Mouse (Mus musculus): Measurements from ENCODE around the gene Rnd1. TPM values are rescaled to one million over a fixed set of nuclear protein-coding genes. Genes with fewer than 3 reads are reported as not detected.

The Rnd1 gene
- total and polyA plus RNA-seq, 2 experiments from 2014 or later, result 1.1 to 7.1 TPM

- no peak overlapping the region for H3K4me2 ChIP-seq (ENCODE audit: low read depth, low read length)
- H3K9ac ChIP-seq (replicated peaks; ENCODE audit: low read depth, low read length), result no peak overlapping the region
- ATAC-seq (ENCODE audit: insufficient read depth, low read depth) (no peak), DNase-seq (ENCODE audit: low spot score) (no peak)
- no peaks in the 10 kb centered on the region for H3K36me3 ChIP-seq (replicated peaks; ENCODE audit: control insufficient read depth, insufficient read depth, low read length)
- H3K9me3 ChIP-seq (replicated peaks; ENCODE audit: control insufficient read depth, low read length), result no peaks in the 10 kb centered on the region
- TF ChIP-seq EP300 (IDR thresholded peaks at IDR 0.05; ENCODE audit: low read depth), result no peak
- no peak for TF ChIP-seq CTCF (IDR thresholded peaks at IDR 0.05; ENCODE audit: low read depth)
- peaks cover 2% of the 10 kb centered on the region; the same call in 1 of the 2 replicates for H3K4me1 ChIP-seq (ENCODE audit: control insufficient read depth, insufficient read depth)
- no peak overlapping the region for H3K4me3 ChIP-seq (ENCODE audit: low read depth, low read length)
- WGBS, result 77% methylated on average over 8 of the region's 8 CpGs
- no peaks in the 10 kb centered on the region for H3K27me3 ChIP-seq (ENCODE audit: control insufficient read depth, insufficient read depth, low read length)
- H3K27ac ChIP-seq (ENCODE audit: low read depth), result no peak overlapping the region
These were observed 44.9 kb upstream of the Rnd1 start for GRCm38 (mm10) chr15:98722191-98722590.

GRCm38 (mm10) chr15:98717301-98717700 is 40.0 kb upstream of the Rnd1 start:
- H3K27me3 ChIP-seq (ENCODE audit: control insufficient read depth, insufficient read depth, low read length), result no peaks in the 10 kb centered on the region
- H3K27ac ChIP-seq (ENCODE audit: low read depth), result no peak overlapping the region
- ATAC-seq (ENCODE audit: insufficient read depth, low read depth) (no peak), DNase-seq (ENCODE audit: low spot score) (no peak)
- no peak overlapping the region for H3K9ac ChIP-seq (replicated peaks; ENCODE audit: low read depth, low read length)
- H3K4me1 ChIP-seq (ENCODE audit: control insufficient read depth, insufficient read depth), result peaks cover 9% of the 10 kb centered on the region
- H3K4me2 ChIP-seq (ENCODE audit: low read depth, low read length), result no peak overlapping the region
- H3K36me3 ChIP-seq (replicated peaks; ENCODE audit: control insufficient read depth, insufficient read depth, low read length), result no peaks in the 10 kb centered on the region
- WGBS, result 58% methylated on average over 16 of the region's 16 CpGs
- TF ChIP-seq EP300 (IDR thresholded peaks at IDR 0.05; ENCODE audit: low read depth) (no peak), CTCF (IDR thresholded peaks at IDR 0.05; ENCODE audit: low read depth) (no peak)
- no peak overlapping the region for H3K4me3 ChIP-seq (ENCODE audit: low read depth, low read length)
- no peaks in the 10 kb centered on the region for H3K9me3 ChIP-seq (replicated peaks; ENCODE audit: control insufficient read depth, low read length)

- peak; percentile 75 for ATAC-seq (ENCODE audit: insufficient read depth, low read depth)
- 0 out of 2 replicates have a peak overlapping the region, but pooled peaks have one; percentile 7 for H3K4me2 ChIP-seq (ENCODE audit: low read depth, low read length)
These were observed 37.0 kb upstream of the Rnd1 start for GRCm38 (mm10) chr15:98714230-98714652.

GRCm38 (mm10) chr15:98710442-98710841 is 33.2 kb upstream of the Rnd1 start:
- ATAC-seq (ENCODE audit: insufficient read depth, low read depth) (0 out of 2 replicates have a peak, but pooled peaks have one; percentile 13), DNase-seq (ENCODE audit: low spot score) (no peak)
- Histone ChIP-seq H3K36me3 (replicated peaks; ENCODE audit: control insufficient read depth, insufficient read depth, low read length) (no peaks in the 10 kb centered on the region), H3K4me3 (ENCODE audit: low read depth, low read length) (no peak overlapping the region), H3K4me1 (ENCODE audit: control insufficient read depth, insufficient read depth) (peaks cover 12% of the 10 kb centered on the region), H3K27ac (ENCODE audit: low read depth) (no peak overlapping the region), H3K4me2 (ENCODE audit: low read depth, low read length) (no peak overlapping the region), H3K9me3 (replicated peaks; ENCODE audit: control insufficient read depth, low read length) (no peaks in the 10 kb centered on the region), H3K9ac (replicated peaks; ENCODE audit: low read depth, low read length) (no peak overlapping the region), H3K27me3 (ENCODE audit: control insufficient read depth, insufficient read depth, low read length) (0 out of 2 replicates have a peak, but pooled peaks cover 4% of the 10 kb centered on the region)
- WGBS, result 14% methylated on average over 9 of the region's 9 CpGs
- no peak for TF ChIP-seq EP300 (IDR thresholded peaks at IDR 0.05; ENCODE audit: low read depth)
- peak; percentile 62 for TF ChIP-seq CTCF (IDR thresholded peaks at IDR 0.05; ENCODE audit: low read depth)

More at GRCm38 (mm10) chr15:98714230-98714652, 37.0 kb upstream of the Rnd1 start:
- Histone ChIP-seq H3K4me1 (ENCODE audit: control insufficient read depth, insufficient read depth) (peaks cover 9% of the 10 kb centered on the region), H3K36me3 (replicated peaks; ENCODE audit: control insufficient read depth, insufficient read depth, low read length) (no peaks in the 10 kb centered on the region), H3K9ac (replicated peaks; ENCODE audit: low read depth, low read length) (no peak overlapping the region), H3K27ac (ENCODE audit: low read depth) (peak overlapping the region; percentile 62), H3K4me3 (ENCODE audit: low read depth, low read length) (no peak overlapping the region), H3K27me3 (ENCODE audit: control insufficient read depth, insufficient read depth, low read length) (no peaks in the 10 kb centered on the region), H3K9me3 (replicated peaks; ENCODE audit: control insufficient read depth, low read length) (no peaks in the 10 kb centered on the region)
- TF ChIP-seq CTCF (IDR thresholded peaks at IDR 0.05; ENCODE audit: low read depth) (no peak), EP300 (IDR thresholded peaks at IDR 0.05; ENCODE audit: low read depth) (no peak)
- DNase-seq (ENCODE audit: low spot score), result peak; percentile 58
- WGBS, result 25% methylated on average over 5 of the region's 5 CpGs

- H3K4me2 ChIP-seq (ENCODE audit: low read depth, low read length), result peak within 1 kb of the TSS; percentile 70
- WGBS, result 18% methylated on average over 16 of the region's 16 CpGs
- no peak within 1 kb of the TSS for H3K9ac ChIP-seq (replicated peaks; ENCODE audit: low read depth, low read length)
- no peak within 1 kb of the TSS for H3K27ac ChIP-seq (ENCODE audit: low read depth)
- peaks cover 3% of the 10 kb centered on the region; the same call in 1 of the 2 replicates for H3K4me1 ChIP-seq (ENCODE audit: control insufficient read depth, insufficient read depth)
- DNase-seq (ENCODE audit: low spot score), result peak; percentile 91
- no peaks in the 10 kb centered on the region for H3K9me3 ChIP-seq (replicated peaks; ENCODE audit: control insufficient read depth, low read length)
- peak; percentile 82 for ATAC-seq (ENCODE audit: insufficient read depth, low read depth)
- H3K27me3 ChIP-seq (ENCODE audit: control insufficient read depth, insufficient read depth, low read length), result peaks cover 10% of the 10 kb centered on the region
- TF ChIP-seq EP300 (IDR thresholded peaks at IDR 0.05; ENCODE audit: low read depth) (no peak), CTCF (IDR thresholded peaks at IDR 0.05; ENCODE audit: low read depth) (peak; percentile 73)
- peak within 1 kb of the TSS; percentile 40 for H3K4me3 ChIP-seq (ENCODE audit: low read depth, low read length)
- no peaks in the 10 kb centered on the region for H3K36me3 ChIP-seq (replicated peaks; ENCODE audit: control insufficient read depth, insufficient read depth, low read length)
These were observed 30.6 kb upstream of the Rnd1 start, which contains the start of gene Ccdc65 for GRCm38 (mm10) chr15:98707766-98708372. TSS of gene Ccdc65 (plus strand) at chr15:98708207.

All from heart, postnatal 0 days (tissue).